Mouse (Mus musculus) G1E (cell line): ENCODE measurements around the gene Actl6b. TPM values are rescaled to one million over a fixed set of nuclear protein-coding genes. Genes with fewer than 3 reads are reported as not detected.

Experiments used
- ATAC-seq: 2 replicates; pipeline ENCODE4 v1.8.0; 2016; ENCODE audit warnings: mild to moderate bottlenecking; ENCODE audit not compliant: insufficient number of reproducible peaks, poor library complexity, low FRiP score, severe bottlenecking; ENCODE audit errors: extremely low read depth
- DNase-seq: peaks from one replicate; pipeline ENCODE4 v3.0.0; 2012; ENCODE audit warnings: low spot score
- H3K27me3 ChIP-seq: 2 replicates; pipeline ENCODE4 v1.6.1; 2012; ENCODE audit warnings: mild to moderate bottlenecking, low read length, inconsistent platforms; ENCODE audit not compliant: insufficient read depth
- H3K36me3 ChIP-seq: replicated peaks from 2 replicates; pipeline ENCODE3; 2012; ENCODE audit warnings: mild to moderate bottlenecking, inconsistent platforms
- H3K4me1 ChIP-seq: 2 replicates; pipeline ENCODE4 v1.6.1; 2012; ENCODE audit warnings: low read depth, low read length, inconsistent platforms, mixed read lengths; ENCODE audit not compliant: insufficient read depth
- H3K4me3 ChIP-seq: 2 replicates; pipeline ENCODE4 v1.5.1; 2012; ENCODE audit warnings: low read depth, mild to moderate bottlenecking, inconsistent platforms, low read length, moderate library complexity, mixed read lengths
- H3K9me3 ChIP-seq: replicated peaks from 2 replicates; pipeline ENCODE4 v1.6.1; 2012; ENCODE audit warnings: inconsistent platforms
- CTCF ChIP-seq: IDR thresholded peaks from 2 replicates; pipeline ENCODE4 v1.5.1; 2012; ENCODE audit warnings: low read depth, low read length, inconsistent platforms, mixed read lengths
- GATA1 ChIP-seq: IDR thresholded peaks from 2 replicates; pipeline ENCODE4 v1.6.1; 2012; ENCODE audit warnings: borderline replicate concordance, low read length, inconsistent platforms, mixed read lengths
- GATA2 ChIP-seq: IDR thresholded peaks from 2 replicates; pipeline ENCODE4 v1.6.1; 2012; ENCODE audit warnings: low read depth, low read length, inconsistent platforms, borderline replicate concordance
- POLR2AphosphoS5 ChIP-seq: IDR thresholded peaks from 2 replicates; pipeline ENCODE4 v1.6.1; 2012; ENCODE audit warnings: low read depth, low read length, inconsistent platforms; ENCODE audit not compliant: insufficient replicate concordance
- TAL1 ChIP-seq: conservative IDR thresholded peaks from 2 replicates; pipeline ENCODE4 v1.6.1; 2012; ENCODE audit warnings: low read depth, low read length, inconsistent platforms, mixed read lengths
- polyA plus RNA-seq: library from polyadenylated mRNA; stranded (reverse); fragments of >175 nt; gene quantifications from 2 replicates; pipeline ENCODE4 v1.2.3, GENCODE M21; 2012
- total RNA-seq, 2 experiments: library from RNA; stranded (forward) in 1 of 2; stranded (reverse) in 1 of 2; fragments of 200-1000 nt in 1 of 2; fragments of >200 nt in 1 of 2; fragmentation: Nextera tagmentation in 1 of 2; gene quantifications; 2 replicates each; pipeline ENCODE4 v1.2.3; 2014 to 2017

Gene Actl6b
- total and polyA plus RNA-seq, 3 experiments, result 0.11 TPM; not detected in 2

DNA sequence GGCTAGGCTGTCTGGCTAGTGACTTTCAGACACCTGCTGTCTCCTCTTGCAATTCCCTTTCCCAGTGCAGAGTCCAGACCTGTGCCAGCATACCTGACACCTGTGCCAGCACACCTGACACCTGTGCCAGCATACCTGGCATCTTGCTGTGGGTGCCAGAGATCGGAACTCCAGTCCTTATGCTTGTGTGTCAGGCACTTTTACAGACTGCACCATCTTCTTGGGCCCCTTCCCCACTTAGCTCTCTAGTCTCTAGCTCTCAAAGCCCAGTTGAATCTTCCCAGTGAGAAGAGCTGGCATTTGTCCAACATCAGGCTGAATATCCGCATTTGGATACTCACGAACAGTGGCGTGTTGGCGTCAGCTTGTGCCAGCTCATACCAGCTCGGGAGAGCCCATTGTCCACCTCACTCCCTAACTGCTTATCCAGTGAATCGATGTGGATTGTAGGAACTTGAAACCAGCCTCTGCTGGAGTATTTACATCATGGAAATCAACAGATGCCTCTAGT is 14.0 kb upstream of the Actl6b start:
- Histone ChIP-seq H3K27me3 (peaks cover 53% of the 10 kb centered on the region), H3K36me3 (no peaks in the 10 kb centered on the region), H3K4me3 (no peak overlapping the region), H3K9me3 (no peaks in the 10 kb centered on the region), H3K4me1 (peaks cover 42% of the 10 kb centered on the region)
- ATAC-seq, result no peak
- TF ChIP-seq GATA2, result no peak
- no peak for TF ChIP-seq GATA1
- TF ChIP-seq CTCF, result no peak
- TF ChIP-seq POLR2AphosphoS5, result no peak
- TF ChIP-seq TAL1, result no peak
- DNase-seq, result no peak

DNA sequence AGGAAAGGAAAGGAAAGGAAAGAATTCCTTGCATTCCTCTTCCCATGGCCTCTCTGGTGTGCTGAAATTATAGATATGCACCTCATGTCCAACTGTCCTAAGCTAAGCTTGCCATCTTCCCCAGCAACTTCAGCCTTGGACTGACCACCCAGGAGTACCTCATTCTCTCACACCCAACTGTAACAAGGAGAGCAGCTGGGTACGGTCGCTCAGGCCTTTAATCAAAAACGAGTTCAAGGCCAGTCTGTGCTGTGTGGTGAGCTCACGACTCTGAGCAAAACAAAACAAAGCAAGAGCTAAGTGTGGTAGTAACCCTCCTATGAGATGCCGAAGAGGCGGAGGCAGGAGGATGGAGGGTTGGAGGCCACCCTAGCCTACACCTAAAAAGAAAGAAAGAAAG is 12.3 kb upstream of the Actl6b start:
- TF ChIP-seq TAL1 (no peak), CTCF (no peak), GATA1 (no peak), GATA2 (no peak)
- no peak for DNase-seq
- no peak for ATAC-seq
- H3K27me3 ChIP-seq, result peaks cover 65% of the 10 kb centered on the region
- no peaks in the 10 kb centered on the region for H3K9me3 ChIP-seq
- peaks cover 26% of the 10 kb centered on the region for H3K4me1 ChIP-seq
- H3K4me3 ChIP-seq, result no peak overlapping the region
- H3K36me3 ChIP-seq, result no peaks in the 10 kb centered on the region

DNA sequence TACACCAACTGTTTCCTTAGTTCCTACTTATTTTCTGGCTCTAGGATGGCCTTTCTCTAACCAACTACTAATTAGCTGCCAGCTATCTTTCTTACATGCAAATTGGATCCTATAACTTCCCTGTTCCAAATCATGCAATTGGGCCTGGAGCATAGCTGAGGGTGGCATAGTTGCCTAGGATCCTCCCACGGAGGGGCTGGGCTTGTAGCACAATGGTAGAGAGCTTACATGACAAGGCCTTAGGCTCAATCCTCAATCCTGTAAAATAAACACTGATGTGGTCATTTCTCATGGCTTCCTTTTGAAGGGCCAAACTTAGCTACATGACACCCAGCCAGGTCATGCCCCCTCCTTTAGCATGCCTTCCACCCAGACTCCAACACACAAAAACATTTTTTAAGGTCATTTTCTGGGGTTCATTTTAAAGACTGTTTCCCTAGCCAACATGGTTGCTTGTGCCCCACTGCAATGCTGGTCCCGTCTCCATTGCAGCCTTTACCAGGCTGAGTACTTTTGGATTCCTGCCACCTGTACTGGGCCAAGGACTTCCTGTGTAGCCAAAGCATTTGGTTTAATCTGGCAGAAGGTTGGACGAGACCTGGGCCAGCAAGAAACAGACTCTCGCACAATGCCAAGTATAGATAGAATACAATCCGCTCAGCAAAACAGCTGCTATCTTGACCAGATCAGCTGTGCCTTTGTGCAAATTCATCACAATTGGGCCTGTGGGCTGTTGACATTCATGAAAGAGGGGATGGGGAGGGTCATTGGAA is 11.4 kb upstream of the Actl6b start:
- no peak overlapping the region for H3K4me3 ChIP-seq
- no peak for TF ChIP-seq GATA2
- TF ChIP-seq CTCF, result no peak
- TF ChIP-seq TAL1, result no peak
- no peak for TF ChIP-seq POLR2AphosphoS5
- TF ChIP-seq GATA1, result no peak
- no peaks in the 10 kb centered on the region for H3K9me3 ChIP-seq
- peaks cover 55% of the 10 kb centered on the region for H3K27me3 ChIP-seq
- no peak for DNase-seq
- no peaks in the 10 kb centered on the region for H3K36me3 ChIP-seq
- peaks cover 22% of the 10 kb centered on the region for H3K4me1 ChIP-seq
- no peak for ATAC-seq

DNA sequence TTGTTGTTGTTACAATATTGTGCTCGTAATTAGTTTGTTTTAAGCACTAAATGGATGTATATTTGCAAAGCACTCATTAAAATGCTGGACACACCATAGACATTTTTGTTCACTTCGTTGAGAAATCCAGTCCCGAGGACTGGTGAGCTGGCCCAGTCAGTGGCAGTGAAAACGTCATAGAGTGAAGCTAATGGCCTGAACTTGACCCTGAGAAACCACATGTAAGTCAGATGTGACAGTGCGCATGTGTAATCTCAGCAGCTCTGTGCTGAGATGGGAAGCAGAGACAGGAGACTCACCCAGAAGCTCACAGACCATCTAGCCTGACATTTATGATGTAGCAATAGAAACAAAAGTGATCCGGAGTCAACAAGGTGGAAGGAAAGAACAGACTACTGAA is 8.4 kb upstream of the Actl6b start:
- Histone ChIP-seq H3K4me1 (peaks cover 4% of the 10 kb centered on the region; the same call in 1 of the 2 replicates), H3K27me3 (peaks cover 48% of the 10 kb centered on the region), H3K9me3 (no peaks in the 10 kb centered on the region), H3K4me3 (no peak overlapping the region), H3K36me3 (no peaks in the 10 kb centered on the region)
- no peak for DNase-seq
- TF ChIP-seq GATA2 (no peak), GATA1 (no peak), POLR2AphosphoS5 (no peak), CTCF (no peak), TAL1 (no peak)
- no peak for ATAC-seq

DNA sequence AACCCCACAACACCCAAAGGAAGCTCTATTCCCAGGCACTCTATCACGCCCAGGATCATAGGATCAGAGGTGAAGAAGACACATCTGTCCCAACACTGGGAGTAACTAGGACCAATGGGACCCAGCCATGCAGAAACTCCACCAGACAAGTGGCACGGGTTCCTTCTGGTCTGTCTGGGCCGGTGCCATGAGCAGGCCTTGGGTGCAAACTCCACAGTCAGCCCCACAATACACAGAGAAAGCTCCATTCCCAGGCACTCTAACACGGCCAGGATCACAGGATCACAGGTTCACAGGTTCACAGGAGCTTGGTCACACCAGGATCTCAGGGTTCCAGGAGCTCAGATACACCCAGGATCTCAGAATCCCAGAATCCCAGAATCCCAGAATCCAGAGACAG is 7.7 kb upstream of the Actl6b start:
- no peak for ATAC-seq
- no peak for DNase-seq
- Histone ChIP-seq H3K4me1 (0 out of 2 replicates have a peak, but pooled peaks cover 2% of the 10 kb centered on the region), H3K27me3 (peaks cover 50% of the 10 kb centered on the region), H3K9me3 (no peaks in the 10 kb centered on the region), H3K36me3 (no peaks in the 10 kb centered on the region), H3K4me3 (no peak overlapping the region)
- TF ChIP-seq TAL1 (no peak), POLR2AphosphoS5 (no peak), GATA2 (no peak), GATA1 (no peak), CTCF (no peak)

DNA sequence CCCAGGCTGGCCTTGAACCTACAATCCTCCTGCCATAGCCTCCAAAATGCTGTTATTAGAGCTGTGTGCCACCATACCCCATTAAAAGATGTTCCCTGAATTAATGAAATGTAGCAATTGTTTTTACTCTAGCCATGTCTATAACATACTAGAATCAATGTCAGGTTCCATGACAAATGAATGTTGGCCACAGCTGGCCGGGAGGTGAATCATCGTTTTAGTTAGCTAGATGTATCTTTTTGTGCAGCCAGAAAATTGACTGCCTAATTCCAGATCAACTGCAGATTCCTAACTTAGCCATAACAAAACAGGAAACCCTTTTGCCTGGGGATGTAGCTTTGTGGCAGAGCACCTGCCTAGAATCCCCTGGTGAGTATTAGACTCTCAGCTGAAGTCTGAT is 3.5 kb upstream of the Actl6b start:
- ATAC-seq (no peak), DNase-seq (no peak)
- peaks cover 50% of the 10 kb centered on the region for H3K27me3 ChIP-seq
- H3K36me3 ChIP-seq, result no peaks in the 10 kb centered on the region
- no peaks in the 10 kb centered on the region for H3K9me3 ChIP-seq
- no peak overlapping the region for H3K4me3 ChIP-seq
- TF ChIP-seq TAL1 (no peak), GATA2 (no peak), GATA1 (no peak), POLR2AphosphoS5 (no peak), CTCF (no peak)
- H3K4me1 ChIP-seq, result peaks cover 9% of the 10 kb centered on the region
